Mouse (Mus musculus): ENCODE results near the gene Mrps27. TPM values are rescaled to one million over a fixed set of nuclear protein-coding genes. Genes with fewer than 3 reads are reported as not detected.
"Not testable (repeated sequence)": the region's sequence is repeated elsewhere in the genome, so short reads cannot be mapped to it uniquely, and the experiment has no call there.

The Mrps27 gene
- polyA plus RNA-seq (2012; rRNA removed) = 20.8 and 21.1 TPM in 2 replicates

DNA sequence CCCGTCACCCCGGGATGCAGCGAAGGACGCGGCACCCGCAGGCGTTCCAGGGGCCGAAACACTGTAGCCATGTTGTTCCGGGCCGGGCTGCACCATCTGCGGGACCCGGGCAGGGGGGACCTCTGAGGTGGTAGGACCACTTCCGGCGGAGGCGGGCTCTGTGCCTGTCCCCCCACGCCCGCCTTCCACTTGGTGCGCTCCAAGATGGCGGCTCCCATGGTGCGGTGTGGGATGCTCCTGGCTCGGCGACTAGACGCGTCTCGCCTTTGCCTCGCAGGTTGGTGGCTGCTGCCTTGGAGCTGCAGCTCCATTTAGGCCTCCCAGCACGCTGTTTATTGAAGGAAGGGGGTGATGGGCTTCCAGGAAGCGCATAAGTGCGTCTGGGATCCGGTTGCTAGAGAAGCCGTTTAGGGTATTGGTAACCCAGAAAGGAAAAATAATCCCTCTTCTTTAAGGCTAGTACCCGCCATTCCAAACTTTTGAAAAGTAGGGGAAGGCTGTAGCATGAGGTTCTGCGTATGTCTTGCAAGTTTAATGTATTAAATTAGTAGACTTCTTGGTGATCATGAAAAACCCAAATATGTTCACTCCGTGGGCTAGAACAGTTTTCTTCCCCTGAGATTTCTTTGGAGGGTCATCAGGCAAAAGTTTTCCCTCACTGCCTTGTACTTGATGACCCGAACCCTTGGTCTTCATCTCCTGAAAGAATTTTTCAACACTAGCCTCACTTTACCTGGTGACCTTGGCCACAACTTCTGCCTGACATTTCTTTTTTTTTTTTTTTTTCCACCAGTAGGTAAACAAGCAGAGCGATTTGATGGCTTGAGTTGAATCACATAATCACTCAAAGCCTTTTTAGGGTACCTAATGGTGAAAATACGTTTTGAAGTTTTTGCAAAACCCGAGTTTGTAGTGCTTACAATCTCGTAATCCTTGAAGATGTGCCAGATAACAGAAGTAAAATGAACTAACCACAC is at the start of gene Mrps27, which contains the start of gene Ptcd2:
Gene Mrps27, plus strand, starts transcription at position 188 of the 977 bp plus-strand sequence.
Gene Ptcd2, minus strand, starts transcription at position 107 of the 977 bp plus-strand sequence.
- peak; percentile 97 for DNase-seq (ENCODE audit: low spot score)

GRCm38 (mm10) chr13:99299921-99300320 is 44.7 kb upstream of the Mrps27 start:
- DNase-seq (ENCODE audit: low spot score) = no peak

- DNase-seq (ENCODE audit: low spot score) = no peak
Measured at GRCm38 (mm10) chr13:99303846-99304245, 40.7 kb upstream of the Mrps27 start.

- no peak for DNase-seq (ENCODE audit: low spot score)
Measured at GRCm38 (mm10) chr13:99304365-99304764, 40.2 kb upstream of the Mrps27 start.

DNA sequence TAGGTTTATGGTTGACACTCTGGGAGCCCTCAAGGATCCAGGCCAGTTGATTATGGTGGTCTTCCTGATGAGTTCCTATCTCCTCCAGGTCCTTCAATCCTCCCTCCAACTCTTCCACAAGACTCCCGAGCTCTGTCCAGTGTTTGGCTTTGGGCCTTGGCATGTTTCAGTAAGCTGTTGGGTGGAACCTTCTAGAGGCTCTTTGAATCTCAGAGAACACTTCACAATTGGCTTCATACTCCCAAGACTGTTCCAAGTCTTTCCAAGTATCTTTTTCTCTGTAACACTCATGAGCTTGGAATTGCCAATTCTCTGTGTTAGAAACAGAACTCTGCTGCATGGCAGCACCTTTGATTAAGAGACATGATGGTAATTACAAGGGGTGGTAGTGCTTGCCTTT is 39.4 kb upstream of the Mrps27 start:
- DNase-seq (ENCODE audit: low spot score) = no peak

DNA sequence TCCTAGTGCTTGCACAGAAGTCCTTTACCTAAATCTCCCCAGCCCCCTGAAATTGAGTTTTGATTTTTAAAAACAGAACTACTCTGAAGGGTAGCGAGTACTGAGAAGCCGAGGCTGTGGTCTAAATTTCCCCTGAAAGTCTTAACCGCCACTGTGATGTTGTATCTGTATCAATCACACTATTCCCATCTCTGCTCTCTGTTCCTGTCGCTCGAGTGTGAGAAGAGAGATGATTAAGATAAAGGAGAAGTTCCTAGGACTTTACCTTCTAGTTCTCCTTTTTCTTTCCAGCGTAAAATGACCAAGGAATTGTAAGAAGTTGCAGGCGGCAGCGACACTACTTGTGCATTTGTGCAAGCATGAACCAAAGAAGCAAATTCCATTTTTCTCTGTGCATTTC is 38.4 kb upstream of the Mrps27 start:
- DNase-seq (ENCODE audit: low spot score) = no peak

DNA sequence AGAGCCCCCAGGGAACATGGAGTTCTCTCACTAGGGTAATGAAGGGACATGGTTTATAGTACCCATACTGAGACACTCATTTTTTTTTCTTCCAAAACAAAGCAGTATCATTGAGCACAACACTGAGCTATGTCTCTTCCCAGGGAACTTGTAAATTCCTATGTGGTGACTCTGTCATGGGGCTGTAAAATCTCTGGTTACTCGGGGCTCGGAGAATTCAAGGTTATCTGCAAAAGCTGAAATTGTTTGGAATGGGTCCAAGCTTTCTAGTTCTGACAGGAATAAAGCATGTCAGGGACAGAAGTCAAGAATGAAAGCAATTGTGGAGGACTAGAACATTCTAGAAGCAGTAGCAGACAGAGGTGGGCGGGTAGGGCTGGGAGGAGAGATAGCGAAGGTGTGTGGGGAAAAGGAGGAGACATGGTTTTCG is 36.6 kb upstream of the Mrps27 start:
- no peak for DNase-seq (ENCODE audit: low spot score)

GRCm38 (mm10) chr13:99308393-99308792 is 36.2 kb upstream of the Mrps27 start:
- DNase-seq (ENCODE audit: low spot score) = no peak

GRCm38 (mm10) chr13:99314098-99314497 is 30.5 kb upstream of the Mrps27 start:
- DNase-seq (ENCODE audit: low spot score) = no peak

- no peak for DNase-seq (ENCODE audit: low spot score)
Measured at GRCm38 (mm10) chr13:99314657-99315181, 29.9 kb upstream of the Mrps27 start.

GRCm38 (mm10) chr13:99316366-99316765 is 28.2 kb upstream of the Mrps27 start:
- no peak for DNase-seq (ENCODE audit: low spot score)

DNA sequence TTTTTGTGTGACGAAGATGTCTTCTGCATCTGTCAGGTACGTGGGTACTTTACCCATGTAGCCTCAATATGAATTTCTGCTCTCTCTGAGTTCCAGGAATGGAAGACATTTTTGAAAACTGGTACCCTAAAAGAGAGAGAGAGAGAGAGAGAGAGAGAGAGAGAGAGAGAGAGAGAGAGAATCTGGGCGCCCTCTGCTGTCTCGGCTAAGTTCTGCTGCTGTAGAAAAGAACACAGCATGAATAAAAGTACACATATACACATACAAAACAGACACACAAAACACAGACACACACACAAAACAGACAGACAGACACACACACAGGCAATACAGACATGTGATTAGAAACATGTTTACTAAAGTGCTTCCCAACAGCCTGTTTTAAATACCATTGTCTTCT is 27.5 kb upstream of the Mrps27 start:
- DNase-seq (ENCODE audit: low spot score) = no peak

- DNase-seq (ENCODE audit: low spot score) = no peak
Measured at GRCm38 (mm10) chr13:99320453-99320852, 24.1 kb upstream of the Mrps27 start.

- DNase-seq (ENCODE audit: low spot score) = not testable (repeated sequence)
Measured at GRCm38 (mm10) chr13:99322915-99323314, 21.7 kb upstream of the Mrps27 start.

DNA sequence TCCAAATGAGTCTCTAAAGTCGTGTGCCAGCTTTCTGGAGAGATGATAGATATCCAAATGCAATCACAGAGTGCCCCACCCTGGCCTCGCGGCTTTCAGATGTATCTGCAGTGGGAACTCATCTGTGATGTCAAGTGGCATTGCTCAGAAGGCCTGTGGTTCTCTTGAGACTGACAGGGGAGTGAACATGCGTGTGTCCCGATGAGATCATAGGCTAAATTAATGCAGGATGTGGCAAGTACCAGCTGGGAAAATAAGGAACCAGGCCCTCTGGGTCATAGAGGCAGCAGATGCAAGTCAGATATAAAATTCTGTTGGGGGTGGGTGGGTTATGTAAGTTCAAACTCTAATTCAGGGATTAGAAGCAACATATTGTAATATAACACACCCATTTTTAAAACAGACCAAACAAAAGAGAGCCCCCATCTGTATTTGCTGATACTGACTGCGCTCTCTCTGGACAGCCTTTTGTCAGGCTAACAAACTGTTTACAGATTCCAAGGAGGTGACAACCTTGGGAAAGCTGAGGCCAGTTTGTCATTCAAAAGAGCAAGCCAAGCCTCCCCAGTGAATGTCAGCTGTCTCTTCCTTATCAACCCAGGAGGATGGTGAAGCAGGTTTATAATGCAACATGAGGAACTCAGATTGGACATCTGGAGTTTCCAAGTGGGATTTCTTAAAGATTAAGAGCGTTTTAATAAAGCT is 20.8 kb upstream of the Mrps27 start:
- no peak for DNase-seq (ENCODE audit: low spot score)

DNA sequence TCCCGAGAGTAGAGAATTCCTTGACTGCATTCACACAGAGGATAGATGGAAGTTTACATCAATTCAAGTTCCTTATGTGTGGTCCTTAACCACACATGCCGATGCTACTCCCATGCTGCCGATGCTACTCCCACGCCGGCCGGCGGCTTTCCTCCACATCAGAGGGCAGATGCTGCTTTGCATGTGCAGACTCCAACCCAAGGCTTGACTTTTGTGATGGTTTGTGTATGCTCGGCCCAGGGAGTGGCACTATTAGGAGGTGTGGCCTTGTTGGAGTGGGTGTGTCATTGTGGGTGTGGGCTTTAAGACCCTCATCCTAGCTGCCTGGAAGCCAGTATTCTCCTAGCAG is 20.3 kb upstream of the Mrps27 start:
- DNase-seq (ENCODE audit: low spot score) = not testable (repeated sequence)

DNA sequence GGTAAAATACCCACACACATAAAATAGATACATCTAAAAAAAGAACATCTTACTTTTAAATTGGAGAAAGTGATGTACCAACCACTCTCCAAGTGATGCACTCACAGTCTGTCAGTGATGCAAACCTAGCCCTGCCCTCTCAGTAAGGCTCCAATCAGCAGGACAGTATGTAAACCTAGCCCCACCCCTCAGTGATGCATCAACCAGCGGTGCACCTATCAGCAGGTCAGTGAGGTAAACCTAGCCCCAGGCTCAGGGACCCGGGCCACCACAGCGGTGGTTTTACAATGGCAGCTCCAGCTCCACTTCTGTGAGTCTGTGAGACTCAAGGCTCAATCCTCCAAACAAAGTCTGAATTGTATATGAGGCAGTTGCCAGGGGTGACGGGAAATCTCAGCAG is 13.3 kb upstream of the Mrps27 start:
- DNase-seq (ENCODE audit: low spot score) = no peak

- no peak for DNase-seq (ENCODE audit: low spot score)
Measured at GRCm38 (mm10) chr13:99337510-99337909, 7.1 kb upstream of the Mrps27 start.

- DNase-seq (ENCODE audit: low spot score) = no peak
Measured at GRCm38 (mm10) chr13:99341504-99341903, 3.1 kb upstream of the Mrps27 start.

DNA sequence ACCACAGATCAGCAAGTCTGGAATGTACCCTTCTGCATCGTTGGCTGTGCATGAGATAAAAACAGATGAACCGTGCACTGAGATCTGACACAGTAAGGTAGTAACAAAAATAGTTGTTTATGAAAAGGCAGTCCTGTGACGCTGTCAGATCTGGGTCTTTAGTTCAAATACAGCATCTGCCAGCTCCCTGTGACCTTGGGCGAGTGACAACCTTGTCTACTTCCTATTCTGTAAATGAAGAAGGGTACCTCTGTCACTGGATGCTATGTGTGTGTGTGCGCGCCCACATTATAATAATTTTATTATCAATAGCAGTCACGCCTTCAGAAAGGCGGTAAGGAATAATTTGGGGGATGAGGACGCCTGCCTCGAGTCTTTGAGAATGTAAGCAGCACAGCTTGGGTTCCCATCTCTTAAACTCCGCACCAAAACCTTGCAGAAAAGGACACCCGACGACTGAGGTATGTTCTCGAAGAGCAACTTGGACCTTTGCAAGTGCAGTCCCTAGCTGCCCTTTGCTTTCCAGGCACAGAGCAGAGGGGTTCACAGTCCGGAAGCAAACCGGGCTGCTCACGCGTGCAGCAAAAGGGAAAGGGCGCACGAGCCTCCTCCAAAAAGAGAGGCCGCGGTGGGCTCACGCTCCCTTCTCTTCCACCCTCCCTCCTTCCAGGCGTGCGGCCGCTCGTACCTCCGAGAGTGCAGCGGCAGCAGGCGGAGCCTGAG is 549 bp upstream of the Mrps27 start:
- no peak for DNase-seq (ENCODE audit: low spot score)

GRCm38 (mm10) chr13:99350009-99350408 is 5.4 kb downstream of the Mrps27 start:
- no peak for DNase-seq (ENCODE audit: low spot score)

DNA sequence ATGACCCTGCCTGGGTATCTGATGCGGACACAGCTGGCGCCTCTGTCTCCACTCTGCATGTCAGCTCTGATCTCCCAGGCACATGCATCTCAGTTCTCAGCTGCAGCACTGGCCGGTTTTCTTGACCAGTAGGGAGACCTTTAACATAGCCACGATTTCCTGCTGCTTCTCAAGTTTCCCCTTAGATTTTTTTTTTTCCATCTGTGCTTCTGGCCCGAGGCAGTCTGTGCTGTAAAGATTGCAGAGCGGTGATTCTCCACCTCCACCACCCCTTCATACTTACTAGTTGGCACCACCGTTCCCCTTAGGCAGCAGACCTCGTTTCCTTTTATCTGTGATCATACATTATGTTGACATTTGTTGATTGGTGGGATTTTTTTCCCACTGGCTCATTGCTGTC is 6.6 kb downstream of the Mrps27 start:
- no peak for DNase-seq (ENCODE audit: low spot score)

All from urinary bladder, adult 2 months (tissue).